Mouse (Mus musculus): ENCODE results near the gene Phox2b.

Gene Phox2b

DNA sequence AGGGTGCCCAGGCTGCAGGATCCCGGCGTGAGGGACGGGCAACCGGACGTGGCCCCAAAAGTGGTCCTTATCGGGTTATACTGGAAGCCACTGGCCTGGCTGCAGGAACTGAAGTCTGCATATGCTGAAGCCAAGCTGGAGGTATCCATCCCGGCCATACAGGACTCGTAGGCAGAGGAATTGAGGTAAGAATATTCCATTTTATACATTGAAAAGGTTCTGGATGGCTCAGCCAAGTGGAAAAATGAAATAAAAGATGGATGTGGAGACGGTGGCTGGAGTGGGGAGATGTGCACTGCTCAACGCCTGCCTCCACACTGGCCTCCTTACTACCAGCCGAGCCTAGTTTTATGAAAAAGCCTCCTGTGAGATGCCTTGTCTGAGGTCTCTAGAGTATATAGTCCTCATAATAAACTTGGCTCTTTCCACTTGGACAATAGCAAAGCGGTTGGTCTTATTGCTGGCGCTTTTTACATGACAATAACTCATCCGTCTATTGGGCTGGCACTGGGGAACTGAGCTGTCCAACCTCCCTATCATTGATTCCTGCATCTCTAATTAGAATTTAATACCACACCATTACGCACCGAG, at the start of gene Phox2b:
Gene Phox2b, minus strand, starts transcription at position 569 of the 591 bp plus-strand sequence.
- DNase-seq (ENCODE audit: low read depth, low spot score), result no peak

DNA sequence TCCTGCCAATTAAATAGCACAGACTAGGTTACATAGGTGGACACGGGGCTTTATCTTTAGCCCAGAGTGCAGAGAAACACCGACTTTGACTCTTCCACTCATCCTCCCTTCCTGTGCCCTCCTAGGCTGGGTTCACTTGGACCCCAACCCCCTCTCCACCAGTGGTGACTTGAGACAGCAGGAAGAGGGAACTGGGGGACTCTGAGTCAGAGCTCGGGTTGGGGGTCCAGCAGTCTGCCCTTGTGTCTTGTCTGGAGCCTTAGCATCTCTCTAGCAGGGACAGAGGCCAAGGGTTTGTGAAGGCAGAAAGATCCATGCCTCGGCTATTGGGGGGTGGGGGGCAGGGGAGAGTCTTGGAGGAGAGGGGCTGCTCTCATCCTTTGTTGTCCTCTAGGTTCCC, 43.5 kb upstream of the Phox2b start:
- DNase-seq (ENCODE audit: low read depth, low spot score), result no peak

DNA sequence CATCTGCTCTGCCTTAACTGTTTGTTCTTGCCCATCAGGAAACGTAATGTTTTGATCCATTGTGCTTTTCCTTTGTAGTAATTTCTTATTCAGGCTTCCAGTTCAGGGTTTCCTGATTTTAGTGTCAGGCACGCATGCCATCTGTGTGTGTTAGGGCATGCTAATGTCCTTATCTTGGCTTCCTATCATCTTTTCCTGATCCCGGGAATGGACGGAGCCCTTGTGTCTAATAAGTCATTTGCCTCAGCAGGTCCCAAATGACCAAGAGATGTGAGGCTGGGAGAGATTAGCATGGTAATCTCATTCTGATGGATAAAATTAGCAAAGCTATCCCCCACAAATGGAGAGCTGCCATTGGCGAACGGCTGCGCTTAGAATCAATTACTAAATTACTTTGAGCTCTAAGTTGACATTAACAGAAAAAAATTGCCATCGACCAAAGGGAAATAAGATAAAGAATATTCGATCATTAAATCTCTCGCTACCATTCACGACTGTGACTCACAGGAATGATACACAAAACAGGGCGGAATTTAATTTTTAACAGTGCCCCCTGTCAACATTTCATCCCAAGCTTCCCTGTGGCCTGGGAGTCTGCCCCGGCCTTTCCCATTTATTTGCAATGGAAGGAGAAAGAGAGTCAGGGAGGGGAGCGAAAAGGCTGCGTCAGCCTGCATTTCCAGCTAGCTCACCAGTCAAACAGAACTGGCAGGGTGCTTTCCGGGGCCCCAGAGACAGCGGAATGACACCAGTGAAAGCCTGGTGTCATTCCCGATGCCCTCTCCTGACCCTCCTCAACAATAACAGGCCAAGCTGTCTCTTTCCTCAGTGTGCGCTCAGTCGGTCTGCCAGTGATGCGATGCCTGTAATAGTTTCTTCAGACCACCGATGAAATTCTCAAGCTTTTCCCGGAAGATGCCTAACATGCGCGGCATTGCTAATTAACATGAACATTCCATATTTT, 40.2 kb upstream of the Phox2b start:
- DNase-seq (ENCODE audit: low read depth, low spot score), result no peak

DNA sequence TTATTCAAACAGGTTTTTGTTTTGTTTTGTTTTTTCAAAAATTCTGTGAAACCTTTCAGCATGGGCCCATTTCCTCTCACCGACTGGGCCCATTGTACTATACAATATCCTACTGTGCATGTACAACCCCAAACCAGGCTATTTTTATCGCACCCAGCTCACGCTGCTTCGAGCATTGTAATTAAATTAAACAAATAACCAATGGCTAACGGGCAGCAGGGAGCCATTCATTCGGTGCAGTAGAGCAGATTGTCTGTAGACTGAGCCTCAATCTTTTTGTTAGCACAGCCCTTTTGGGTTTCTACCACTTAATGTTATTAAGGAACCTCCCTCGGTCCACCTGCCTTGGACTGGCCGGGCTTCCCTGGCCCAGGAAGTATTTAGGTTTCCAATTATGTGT, 39.5 kb upstream of the Phox2b start:
- DNase-seq (ENCODE audit: low read depth, low spot score), result no peak

DNA sequence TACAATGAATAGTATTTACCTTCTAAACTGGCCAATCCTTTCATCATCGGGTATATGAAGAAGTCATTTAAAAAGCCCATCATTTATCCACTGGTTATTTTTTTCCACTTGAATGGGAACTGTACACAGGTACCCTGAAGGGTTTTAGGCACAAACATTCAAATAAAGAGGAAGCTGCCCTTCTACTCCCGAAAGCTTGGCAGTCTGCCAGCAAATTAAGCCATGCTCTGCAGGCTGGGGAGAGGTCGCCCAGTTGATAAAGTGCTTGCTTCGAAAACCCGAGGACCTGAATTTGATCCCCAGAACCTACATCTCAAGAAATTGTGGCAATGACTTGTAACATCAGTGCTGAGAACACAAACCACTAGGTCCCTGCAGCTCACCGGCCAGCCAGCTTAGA, 35.6 kb upstream of the Phox2b start:
- peak; percentile 60 for DNase-seq (ENCODE audit: low read depth, low spot score)

DNA sequence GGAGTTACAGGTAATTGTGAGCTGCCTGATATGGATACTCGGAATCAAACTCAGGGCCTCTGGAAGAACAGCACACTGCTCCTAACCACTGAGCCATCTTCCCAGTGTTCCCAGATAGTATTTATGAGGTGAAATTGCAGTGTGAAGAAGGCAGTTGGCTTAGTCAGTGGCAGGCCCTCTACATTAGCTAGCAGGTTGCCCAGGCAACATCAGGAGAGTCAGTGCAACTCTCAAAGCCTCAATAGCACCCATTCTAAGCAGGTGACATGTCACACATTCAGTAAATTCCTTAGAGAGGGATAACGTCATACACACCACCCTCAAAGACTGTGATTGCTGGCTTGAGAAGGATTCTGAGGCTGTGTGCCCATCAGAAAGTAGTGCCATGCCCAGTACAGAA, 32.6 kb upstream of the Phox2b start:
- no peak for DNase-seq (ENCODE audit: low read depth, low spot score)

DNA sequence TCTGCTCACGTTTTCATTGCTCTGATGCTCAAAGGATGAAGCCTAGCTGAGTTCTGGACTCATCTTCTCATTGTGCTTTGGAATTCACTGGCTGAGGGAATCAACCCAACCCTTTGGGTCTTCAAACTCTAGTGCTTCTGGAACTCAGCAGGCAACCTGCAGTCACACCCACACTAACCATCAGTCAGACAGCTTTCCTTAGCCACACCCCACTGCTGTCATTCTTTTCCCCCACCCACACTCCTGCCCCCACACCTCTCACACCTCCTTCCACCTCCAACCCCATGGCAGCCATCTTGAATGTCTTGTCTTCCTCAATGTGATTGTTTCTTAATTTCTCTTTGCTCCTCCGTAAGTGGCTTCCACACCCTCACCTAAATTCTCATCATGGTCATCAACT, 7.2 kb upstream of the Phox2b start:
- DNase-seq (ENCODE audit: low read depth, low spot score), result no peak

DNA sequence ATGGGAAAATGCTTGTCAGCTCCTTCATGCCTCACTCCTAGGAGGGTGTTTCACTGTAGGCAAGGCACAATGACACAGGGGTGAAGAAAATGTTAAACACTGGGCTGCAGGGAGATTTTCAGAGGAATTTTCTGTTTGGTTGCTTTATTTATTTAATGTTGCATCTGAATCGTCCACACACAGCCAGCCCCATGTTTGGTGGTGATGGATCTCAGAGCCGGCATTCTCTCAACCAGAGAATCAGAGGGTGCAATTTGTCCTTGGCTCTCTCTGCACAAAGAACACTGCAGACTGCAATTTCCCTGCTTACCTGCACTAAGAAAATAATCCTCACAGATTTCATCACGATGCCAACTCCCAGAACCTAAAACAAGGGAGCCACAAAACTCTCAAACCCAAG, 3.9 kb upstream of the Phox2b start:
- DNase-seq (ENCODE audit: low read depth, low spot score), result no peak

DNA sequence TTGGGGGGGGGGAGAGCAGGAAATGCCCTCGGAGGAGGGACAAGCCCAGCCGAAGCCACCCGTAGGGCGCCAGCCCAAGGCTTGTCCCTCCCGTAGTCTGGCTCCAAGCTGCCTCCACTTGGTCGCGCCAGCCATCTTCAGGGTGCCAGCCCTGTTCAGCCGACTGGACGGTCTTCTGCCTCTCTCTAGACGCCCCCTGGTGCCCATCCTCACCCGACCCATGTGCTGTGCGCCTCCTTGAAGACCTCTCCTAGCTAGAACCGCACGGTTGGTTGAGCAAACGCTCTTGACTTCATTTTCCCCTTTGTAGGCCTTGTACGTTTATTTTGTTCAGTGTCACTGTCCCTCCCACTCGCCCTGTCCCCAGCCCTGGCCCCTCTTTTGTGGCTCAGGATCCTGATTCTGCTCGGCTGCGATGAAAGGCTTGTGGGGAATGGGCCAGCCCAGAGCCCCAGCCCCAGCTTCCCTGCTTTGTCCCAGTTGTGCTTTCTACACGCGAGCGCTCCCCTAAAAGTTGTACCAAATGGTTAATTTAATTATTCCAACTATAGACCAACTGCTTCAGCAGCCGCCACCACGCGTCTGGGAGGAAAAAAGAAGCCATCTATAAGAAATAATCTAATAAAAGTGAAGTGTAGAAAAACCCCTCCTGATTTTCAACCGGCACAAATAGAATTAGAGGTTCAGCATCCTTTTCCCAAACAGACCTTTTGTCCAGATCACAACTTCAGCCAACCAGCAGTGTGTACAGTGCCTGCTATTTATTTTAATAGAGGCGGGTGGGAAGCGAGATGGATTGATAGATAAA, 2.9 kb upstream of the Phox2b start:
- no peak for DNase-seq (ENCODE audit: low read depth, low spot score)

DNA sequence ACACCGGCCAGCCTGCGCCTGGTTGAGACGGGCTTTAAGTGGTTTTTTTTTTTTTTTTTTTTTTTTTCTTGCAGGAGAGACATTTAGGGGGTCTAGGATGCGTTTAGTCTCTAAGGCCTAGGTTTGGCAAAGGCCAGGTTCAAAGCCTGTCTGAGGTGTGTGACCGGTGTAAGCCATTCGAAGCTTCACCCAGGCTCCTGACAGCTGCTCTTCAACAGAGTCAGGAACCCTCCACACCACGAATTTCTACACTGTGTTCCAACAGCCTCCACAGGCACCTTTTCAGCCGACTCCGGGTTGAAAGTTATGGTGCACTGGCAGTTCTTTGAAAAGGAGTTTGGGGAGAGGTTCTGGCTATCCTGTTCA, 2.3 kb upstream of the Phox2b start:
- DNase-seq (ENCODE audit: low read depth, low spot score), result no peak

DNA sequence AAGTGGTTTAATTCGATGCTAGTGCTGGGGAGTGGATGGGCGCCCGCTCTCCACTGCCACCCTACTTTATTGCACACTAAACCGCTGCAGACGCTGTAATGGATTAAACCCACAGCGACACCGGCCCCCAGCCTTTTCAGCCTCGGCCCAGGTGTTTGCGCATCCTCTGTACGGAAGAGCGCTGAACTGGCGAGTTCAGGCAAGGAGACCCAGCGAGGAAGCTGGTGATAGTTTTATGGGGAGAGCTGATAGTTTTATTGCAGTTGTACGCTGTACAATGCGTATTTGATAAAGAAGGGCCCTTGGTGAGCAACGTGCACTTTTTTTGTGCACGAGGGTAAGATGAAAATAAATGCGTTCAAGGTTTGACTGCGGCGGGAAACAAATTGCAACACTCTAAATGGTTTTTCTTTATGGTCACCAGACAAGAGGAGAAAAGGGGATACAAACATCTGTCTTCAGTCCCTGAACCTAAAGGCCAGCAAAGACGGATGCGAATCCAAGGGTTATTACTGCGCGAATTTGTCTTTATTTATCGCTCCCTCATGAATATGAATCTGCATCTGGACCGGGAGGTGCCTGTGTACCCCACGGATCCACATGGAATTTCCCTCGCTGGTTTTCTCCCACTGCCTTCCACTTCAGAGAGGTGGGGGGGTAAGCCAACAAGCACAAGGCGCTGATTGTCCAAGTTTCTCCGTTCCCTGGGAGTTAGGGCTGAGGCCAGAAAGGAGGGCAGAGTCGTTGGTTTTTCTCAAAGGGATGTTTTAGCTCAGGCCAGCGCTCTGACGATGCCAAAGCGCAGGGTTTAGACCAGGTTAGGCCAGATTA, 1.7 kb upstream of the Phox2b start:
- no peak for DNase-seq (ENCODE audit: low read depth, low spot score)

DNA sequence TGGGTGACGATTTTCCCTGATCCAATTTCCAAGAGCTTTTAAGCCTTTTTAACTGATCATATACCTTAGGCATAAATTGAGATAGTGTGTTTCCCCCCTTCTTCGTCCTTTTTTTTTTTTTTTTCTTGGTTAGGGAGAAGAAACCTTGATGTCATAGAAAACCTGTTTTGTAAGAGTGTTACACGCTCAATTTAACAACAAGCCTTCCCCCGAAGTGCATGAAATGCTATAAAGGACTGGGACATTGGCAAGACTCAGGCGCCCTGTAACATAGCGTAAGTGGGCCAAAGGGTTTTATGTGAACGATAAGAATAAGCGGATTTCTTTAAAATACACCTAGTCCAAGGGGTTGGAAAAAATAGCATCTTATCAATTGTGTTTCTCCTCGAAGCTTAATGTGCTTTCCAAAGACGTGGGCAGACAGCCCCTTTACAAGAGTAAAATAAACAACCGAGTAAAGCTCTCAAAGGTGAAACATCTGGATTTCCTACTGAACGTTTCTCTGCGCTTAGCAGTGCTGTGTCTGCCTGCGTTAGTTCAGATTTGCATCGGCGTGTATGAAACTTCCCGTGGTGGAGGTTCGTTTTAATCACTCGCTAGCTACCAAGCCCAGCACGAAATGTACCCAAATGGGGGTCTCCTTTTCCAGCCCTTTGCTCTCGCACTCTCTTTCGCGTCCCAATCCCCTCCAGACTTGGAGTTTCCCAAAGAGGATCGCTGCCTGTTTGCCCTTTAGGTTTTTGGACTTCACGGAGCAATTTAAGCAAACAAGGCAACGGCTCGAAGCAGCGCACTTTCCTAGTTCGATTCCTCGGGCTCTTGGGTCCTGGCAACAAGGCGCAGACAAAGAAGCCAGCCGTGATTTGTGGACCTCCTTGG, 531 bp upstream of the Phox2b start:
- no peak for DNase-seq (ENCODE audit: low read depth, low spot score)

DNA sequence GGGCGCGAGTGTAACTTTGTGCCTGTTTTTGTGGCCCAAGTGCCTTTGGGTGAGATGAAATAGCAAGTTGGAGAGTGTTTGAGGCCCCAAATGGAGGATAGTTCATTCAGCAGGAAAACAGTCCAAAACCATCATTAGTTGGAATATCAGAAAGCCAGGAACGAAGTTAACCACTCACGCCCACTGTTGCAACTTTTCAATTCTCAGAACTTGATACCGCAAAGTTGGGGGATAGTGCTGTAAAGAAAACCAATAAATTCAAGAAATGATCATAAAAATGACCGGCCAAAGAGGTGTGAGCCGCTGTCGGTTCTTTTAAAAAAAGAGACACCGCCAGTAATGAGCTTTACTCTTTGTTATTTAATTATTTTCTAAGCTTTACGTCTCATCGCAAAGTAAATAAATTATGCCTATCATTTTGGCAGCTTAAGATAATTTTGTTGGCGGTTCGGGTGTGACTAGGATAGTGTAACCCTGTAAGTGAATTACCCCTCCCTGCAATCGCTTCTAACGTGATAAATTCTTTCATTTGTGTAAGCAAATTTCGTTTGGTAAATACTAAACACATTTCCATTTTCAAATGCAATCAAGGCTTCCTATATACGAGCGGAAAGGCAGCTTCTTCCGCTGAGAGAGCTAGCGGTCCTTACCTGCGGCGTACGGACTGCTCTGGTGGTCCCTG, 909 bp downstream of the Phox2b start:
- DNase-seq (ENCODE audit: low read depth, low spot score), result no peak

DNA sequence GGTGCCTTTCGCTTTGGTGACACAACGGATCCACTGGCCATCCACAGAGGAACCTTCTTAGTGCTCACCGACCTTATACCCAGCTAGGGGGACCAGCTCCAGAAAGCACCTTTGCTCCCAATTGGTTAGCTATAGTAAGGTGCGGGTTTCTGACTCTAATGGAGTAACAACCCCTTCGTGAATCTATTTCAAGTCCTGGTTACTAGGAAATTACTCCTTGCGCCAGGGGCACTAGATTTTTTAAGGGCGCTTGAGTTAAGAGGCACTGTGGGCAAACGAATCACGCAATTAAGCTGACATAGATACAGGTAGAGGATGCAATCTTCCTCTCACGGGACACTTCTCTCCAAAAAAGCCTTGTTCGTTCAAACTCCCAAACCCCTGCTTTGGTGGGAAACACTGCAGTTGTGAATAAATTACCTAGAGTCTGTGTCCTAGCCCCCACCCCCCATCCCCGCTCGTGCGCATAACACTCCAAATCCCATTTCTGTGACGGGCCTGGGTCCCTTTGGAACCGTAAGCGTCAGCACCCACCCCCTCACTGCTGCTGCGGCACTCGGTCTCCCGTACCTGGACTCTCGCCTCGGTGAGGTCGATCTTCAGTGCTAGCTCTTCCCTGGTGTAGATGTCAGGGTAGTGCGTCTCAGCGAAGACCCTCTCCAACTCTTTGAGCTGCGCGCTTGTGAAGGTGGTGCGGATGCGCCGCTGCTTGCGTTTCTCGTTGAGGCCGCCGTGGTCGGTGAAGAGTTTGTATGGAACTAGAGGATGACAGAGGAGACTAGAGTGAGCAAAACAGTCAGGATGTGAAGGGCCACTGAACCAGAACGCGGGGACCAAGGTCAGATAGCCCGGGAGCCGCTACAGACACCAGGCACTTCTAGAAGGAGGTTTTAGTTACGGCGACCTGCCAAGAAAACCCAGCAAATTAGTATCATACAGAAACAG, 1.7 kb downstream of the Phox2b start:
- no peak for DNase-seq (ENCODE audit: low read depth, low spot score)

DNA sequence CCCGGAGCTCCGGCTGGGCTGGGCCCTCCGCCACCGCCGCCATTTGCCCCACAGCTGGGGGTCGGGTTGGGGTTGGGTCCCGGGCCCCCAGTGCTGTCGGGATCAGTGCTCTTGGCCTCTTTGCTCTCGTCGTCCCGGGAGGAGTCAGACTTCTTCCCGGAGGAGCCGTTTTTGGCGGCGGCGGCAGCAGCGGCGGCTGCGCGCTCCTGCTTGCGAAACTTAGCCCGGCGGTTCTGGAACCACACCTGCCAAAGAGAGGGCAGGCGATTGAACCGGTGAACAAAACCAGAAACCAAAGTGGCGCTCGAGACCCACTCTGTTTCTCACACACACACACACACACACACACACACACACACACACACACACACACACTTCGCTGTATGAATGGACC, 2.7 kb downstream of the Phox2b start:
- DNase-seq (ENCODE audit: low read depth, low spot score), result no peak

DNA sequence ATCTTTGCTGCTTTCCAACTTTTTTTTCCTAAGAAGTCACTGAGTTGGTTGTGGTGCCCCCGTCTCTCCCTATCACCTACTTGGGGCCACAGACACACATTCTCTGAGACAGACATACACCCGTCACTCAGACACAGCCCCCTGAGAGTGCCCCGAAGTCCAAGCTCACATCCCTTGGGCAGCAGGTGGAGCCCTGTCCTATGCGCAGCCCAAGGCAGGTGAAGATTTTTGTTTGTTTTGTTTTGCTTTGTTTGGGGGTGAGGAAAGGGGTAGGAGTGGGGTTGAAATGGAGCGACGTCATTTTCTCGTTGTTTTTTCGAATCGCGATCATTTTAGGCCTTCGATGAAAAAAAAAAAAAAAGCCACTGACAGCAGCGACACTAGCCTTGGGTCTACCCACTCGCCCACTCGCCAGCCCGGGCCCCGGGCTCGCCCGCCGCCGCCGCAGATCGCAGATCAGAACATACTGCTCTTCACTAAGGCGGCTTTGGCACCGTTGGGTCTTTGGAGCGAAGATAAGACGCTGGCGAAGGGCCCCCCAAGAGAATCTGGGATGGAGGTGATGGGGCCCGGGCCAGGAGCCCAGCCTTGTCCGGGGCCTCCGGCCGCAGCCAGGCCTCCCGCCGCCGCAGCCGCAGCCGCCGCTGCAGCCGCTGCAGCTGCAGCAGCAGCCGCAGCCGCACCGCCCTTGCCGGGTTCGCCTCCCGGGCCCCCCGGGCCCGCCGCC, 3.3 kb downstream of the Phox2b start:
- DNase-seq (ENCODE audit: low read depth, low spot score), result no peak

DNA sequence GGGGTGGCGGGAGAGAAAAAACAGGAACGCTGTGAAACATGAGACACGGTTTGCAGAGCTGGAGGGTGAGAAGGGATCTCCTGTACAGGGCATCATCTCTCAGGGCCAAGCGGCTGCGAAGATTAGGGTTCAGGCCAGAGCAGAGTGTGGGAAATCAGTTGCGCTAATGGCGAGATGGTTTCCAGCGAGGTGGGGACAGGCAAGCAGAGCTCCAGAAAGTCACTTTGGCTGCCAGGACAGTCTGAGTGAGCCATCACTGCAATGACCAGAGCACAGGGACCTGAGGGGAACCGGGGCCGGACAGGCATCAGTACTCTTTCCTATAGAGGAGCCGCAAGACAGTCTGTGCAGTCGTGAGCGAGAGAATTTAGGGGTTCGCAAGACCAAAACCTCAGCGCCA, 3.9 kb downstream of the Phox2b start:
- DNase-seq (ENCODE audit: low read depth, low spot score), result no peak

DNA sequence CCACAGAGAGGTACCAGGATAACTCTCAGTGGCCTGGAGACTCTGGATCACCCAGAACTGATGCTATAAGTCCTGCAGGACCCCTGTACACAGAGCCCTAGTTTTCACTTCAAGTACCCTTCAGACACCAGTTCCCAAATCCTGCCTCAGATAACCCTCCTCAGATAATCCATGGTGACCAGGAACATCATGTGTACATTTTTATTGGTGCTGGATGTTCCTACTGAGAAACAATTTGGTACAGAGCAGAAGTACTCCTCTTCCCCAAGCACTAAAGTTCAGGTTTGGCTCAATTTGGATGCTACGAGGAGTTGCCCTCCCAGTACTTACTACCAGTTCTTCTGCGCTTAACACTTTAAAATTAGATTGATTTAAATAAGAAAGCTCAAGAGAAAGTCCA, 5.1 kb downstream of the Phox2b start:
- no peak for DNase-seq (ENCODE audit: low read depth, low spot score)
